ENCODE assay signal across 8 mouse cellular contexts in the genomic region with DNA sequence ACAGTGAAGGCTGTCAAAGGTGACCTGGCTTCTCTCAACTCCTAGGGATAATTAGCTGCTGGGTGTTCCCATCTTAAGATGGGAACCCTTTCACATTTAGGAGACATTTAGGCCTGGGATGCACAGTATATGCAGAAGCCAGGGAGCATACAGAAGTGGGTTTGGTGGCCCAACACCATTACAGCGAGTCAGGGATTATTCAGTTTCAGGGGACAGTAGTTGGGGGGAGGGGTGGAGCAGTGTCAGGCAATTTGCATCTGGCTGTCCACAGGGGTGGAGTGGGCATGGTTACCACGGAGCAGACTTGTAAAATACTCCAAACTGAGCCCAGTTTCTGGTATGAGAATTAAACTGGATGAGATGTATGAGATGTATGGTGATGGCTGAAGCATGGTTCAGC. TPM values are rescaled to one million over a fixed set of nuclear protein-coding genes. Genes with fewer than 3 reads are reported as not detected.
DNase-seq lines count a peak whose midpoint lies in the region; ATAC-seq and TF ChIP-seq lines count a peak whose summit lies in the region.

No protein-coding gene starts in this region.

- no peak for ATAC-seq in forebrain, embryonic 14.5 days
- ATAC-seq in liver, embryonic 13.5 days (ENCODE audit: low read depth), result no peak

- H3K27me3 ChIP-seq in heart, adult 2 months (ENCODE audit: control insufficient read depth, insufficient read depth, low read length), result no peaks in the 10 kb centered on the region
- H3K27me3 ChIP-seq in CH12.LX (replicated peaks), result no peaks in the 10 kb centered on the region
- no peaks in the 10 kb centered on the region for H3K27me3 ChIP-seq in forebrain, embryonic 14.5 days (replicated peaks; ENCODE audit: control insufficient read depth, insufficient read depth, low read length)
- no peaks in the 10 kb centered on the region for H3K27me3 ChIP-seq in liver, embryonic 13.5 days

- in situ Hi-C loops in CH12.LX (cut with MboI; ENCODE audit: low pct_ligation_motif_present, low pct_unique_long_range_greater_than_20kb, low sequenced_read_pairs), result no loop called here

- no peak overlapping the region for H3K4me3 ChIP-seq in heart, adult 2 months
- H3K4me3 ChIP-seq in CH12.LX (replicated peaks in 1 of 3; ENCODE audit: low read depth in 2 of 3, low read length in 2 of 3, poor library complexity in 1 of 3), result no peak overlapping the region
- H3K4me3 ChIP-seq in forebrain, embryonic 14.5 days (ENCODE audit: low read depth, low read length), result no peak overlapping the region
- peak overlapping the region; percentile 86; the same call in 1 of the 2 replicates for H3K4me3 ChIP-seq in liver, embryonic 13.5 days (replicated peaks)

- WGBS in heart, adult 2 months, result 63% methylated on average over 2 of the region's 2 CpGs
- 65% methylated on average over 2 of the region's 2 CpGs for WGBS in forebrain, embryonic 14.5 days
- 65% methylated on average over 2 of the region's 2 CpGs for WGBS in liver, embryonic 13.5 days (ENCODE audit: insufficient replicate concordance)

- intact Hi-C loops in heart, adult 2 months (cut with DNase I), result no loop called here

- no peak for DNase-seq in heart, adult 2 months
- DNase-seq in heart, adult 8-10 months (ENCODE audit: low spot score), result no peak
- no peak for DNase-seq in CH12.LX (ENCODE audit: extremely low read depth)
- no peak for DNase-seq in forebrain, embryonic 14.5 days (ENCODE audit: low spot score)
- no peak for DNase-seq in liver, embryonic 13.5 days
- DNase-seq in adrenal gland, postnatal 4 days (ENCODE audit: low spot score in 2 of 2), result no peak
- DNase-seq in frontal cortex, postnatal 36 days (ENCODE audit: low spot score in 2 of 2), result no peak
- no peak for DNase-seq in right cerebral cortex, postnatal 14 days

- dilution Hi-C loops in CH12.LX (cut with MboI; ENCODE audit: extremely low pct_ligation_motif_present, extremely low pct_unique_long_range_greater_than_20kb, low sequenced_read_pairs), result no loop called here

- H3K79me2 ChIP-seq in heart, adult 2 months (replicated peaks; ENCODE audit: control insufficient read depth, insufficient read depth, low read length), result no peaks in the 10 kb centered on the region
- no peaks in the 10 kb centered on the region for H3K79me2 ChIP-seq in CH12.LX (replicated peaks; ENCODE audit: control insufficient read depth, extremely low read depth, insufficient read depth, poor library complexity, severe bottlenecking)

- TF ChIP-seq POLR2A in heart, adult 2 months (IDR thresholded peaks at IDR 0.05; ENCODE audit: insufficient read depth, low read depth, low read length), result no peak
- no peak for TF ChIP-seq POLR2A in CH12.LX (IDR thresholded peaks at IDR 0.05; ENCODE audit: low read depth, low read length)

- no peak overlapping the region for H3K4me2 ChIP-seq in CH12.LX (ENCODE audit: insufficient read depth, low read depth, poor library complexity, severe bottlenecking)
- peak overlapping the region; percentile 87 for H3K4me2 ChIP-seq in forebrain, embryonic 14.5 days (ENCODE audit: low read length)
- H3K4me2 ChIP-seq in liver, embryonic 13.5 days, result peak overlapping the region; percentile 98

- no peak for TF ChIP-seq EP300 in heart, adult 2 months (IDR thresholded peaks at IDR 0.05; ENCODE audit: insufficient read depth, low read depth, low read length)
- no peak for TF ChIP-seq EP300 in CH12.LX (IDR thresholded peaks at IDR 0.05; ENCODE audit: low read length)

- no peak for TF ChIP-seq RAD21 in CH12.LX (IDR thresholded peaks at IDR 0.05; ENCODE audit: low read depth, low read length)

- H3K36me3 ChIP-seq in heart, adult 2 months (ENCODE audit: control insufficient read depth, insufficient read depth, low read length), result no peaks in the 10 kb centered on the region
- H3K36me3 ChIP-seq in CH12.LX (replicated peaks in 1 of 2; ENCODE audit: control insufficient read depth in 1 of 2, insufficient read depth in 1 of 2, low read length in 1 of 2), result peaks cover 71 to 80% of the 10 kb centered on the region in 2 experiments
- H3K36me3 ChIP-seq in forebrain, embryonic 14.5 days (ENCODE audit: control insufficient read depth, insufficient read depth, low read length), result peaks cover 67% of the 10 kb centered on the region
- H3K36me3 ChIP-seq in liver, embryonic 13.5 days, result peaks cover 73% of the 10 kb centered on the region

- H3K9me3 ChIP-seq in CH12.LX (replicated peaks; ENCODE audit: low read length), result no peaks in the 10 kb centered on the region
- no peaks in the 10 kb centered on the region for H3K9me3 ChIP-seq in forebrain, embryonic 14.5 days (replicated peaks; ENCODE audit: control insufficient read depth, low read length)
- no peaks in the 10 kb centered on the region for H3K9me3 ChIP-seq in liver, embryonic 13.5 days (replicated peaks)

- no peak overlapping the region for H3K9ac ChIP-seq in heart, adult 2 months (ENCODE audit: low read depth, low read length)
- H3K9ac ChIP-seq in CH12.LX (ENCODE audit: insufficient read depth, low read depth), result no peak overlapping the region
- H3K9ac ChIP-seq in forebrain, embryonic 14.5 days (ENCODE audit: low read length), result no peak overlapping the region
- peak overlapping the region; percentile 51 for H3K9ac ChIP-seq in liver, embryonic 13.5 days

- peaks cover 8% of the 10 kb centered on the region for H3K4me1 ChIP-seq in heart, adult 2 months (ENCODE audit: control insufficient read depth, insufficient read depth, low read length)
- peaks cover 17 to 26% of the 10 kb centered on the region in 2 experiments for H3K4me1 ChIP-seq in CH12.LX (ENCODE audit: control insufficient read depth in 1 of 2, insufficient read depth in 2 of 2)
- H3K4me1 ChIP-seq in forebrain, embryonic 14.5 days (ENCODE audit: control insufficient read depth, insufficient read depth, low read length), result peaks cover 5% of the 10 kb centered on the region; the same call in 1 of the 2 replicates
- peaks cover 29% of the 10 kb centered on the region for H3K4me1 ChIP-seq in liver, embryonic 13.5 days (replicated peaks)

- peak overlapping the region; percentile 94; the same call in 1 of the 2 replicates for H3K27ac ChIP-seq in heart, adult 2 months
- H3K27ac ChIP-seq in CH12.LX (ENCODE audit: insufficient read depth, low read depth), result peak overlapping the region; percentile 24; the same call in 1 of the 2 replicates
- H3K27ac ChIP-seq in forebrain, embryonic 14.5 days (ENCODE audit: low read depth, low read length), result no peak overlapping the region
- peak overlapping the region; percentile 65 for H3K27ac ChIP-seq in liver, embryonic 13.5 days

- TF ChIP-seq CTCF in heart, adult 2 months (IDR thresholded peaks at IDR 0.05), result no peak
- no peak for TF ChIP-seq CTCF in CH12.LX (conservative IDR thresholded peaks at IDR 0.05 in 1 of 2, IDR thresholded peaks at IDR 0.05 in 1 of 2; ENCODE audit: low read depth in 2 of 2, low read length in 2 of 2)

TF ChIP-seq in CH12.LX, 34 proteins besides CTCF, POLR2A, EP300 and RAD21:
- TF ChIP-seq CHD1 (IDR thresholded peaks at IDR 0.05; ENCODE audit: low read depth, low read length) (no peak), JUN (IDR thresholded peaks at IDR 0.05; ENCODE audit: insufficient read depth, low read depth, low read length) (no peak), MEF2A (IDR thresholded peaks at IDR 0.05; ENCODE audit: borderline replicate concordance, low read depth, low read length) (no peak), ZKSCAN1 (IDR thresholded peaks at IDR 0.05; ENCODE audit: borderline replicate concordance, low read depth, low read length) (no peak), SIN3A (IDR thresholded peaks at IDR 0.05; ENCODE audit: low read length) (no peak), USF2 (conservative IDR thresholded peaks at IDR 0.05; ENCODE audit: low read depth, low read length) (no peak), CHD2 (IDR thresholded peaks at IDR 0.05; ENCODE audit: low read length) (no peak), USF1 (IDR thresholded peaks at IDR 0.05; ENCODE audit: low read depth, low read length) (no peak), ZMIZ1 (IDR thresholded peaks at IDR 0.05; ENCODE audit: low read depth, low read length) (no peak), IRF4 (IDR thresholded peaks at IDR 0.05; ENCODE audit: low read depth, low read length) (no peak), TCF12 (IDR thresholded peaks at IDR 0.05; ENCODE audit: low read depth, low read length) (no peak), E2F4 (IDR thresholded peaks at IDR 0.05; ENCODE audit: insufficient replicate concordance, low read depth, low read length) (no peak), GABPA (IDR thresholded peaks at IDR 0.05; ENCODE audit: insufficient replicate concordance, low read depth, low read length) (no peak), NELFE (IDR thresholded peaks at IDR 0.05; ENCODE audit: low read depth, low read length) (no peak), ZC3H11A (IDR thresholded peaks at IDR 0.05; ENCODE audit: low read depth, low read length) (no peak), MYC (IDR thresholded peaks at IDR 0.05; ENCODE audit: low read depth, low read length) (no peak), MXI1 (IDR thresholded peaks at IDR 0.05; ENCODE audit: low read depth, low read length) (no peak), UBTF (IDR thresholded peaks at IDR 0.05; ENCODE audit: low read depth, low read length) (no peak), NRF1 (IDR thresholded peaks at IDR 0.05; ENCODE audit: low read depth, low read length) (no peak), SMC3 (IDR thresholded peaks at IDR 0.05; ENCODE audit: low read depth, low read length) (no peak)

RNA-seq across cellular contexts. Expression of a gene that starts 0.9 kb away (rescaled TPM):
- 100 to 1,000 TPM; 552 to 639 TPM for total RNA-seq in heart, adult 2 months (2021)
- 393 and 410 TPM in 2 replicates for polyA plus RNA-seq in heart, adult 2 months (2012; rRNA removed)
- 100 to 1,000 TPM; 676 to 739 (median 714) TPM for total RNA-seq in heart, adult 8-10 months (2022)
- total RNA-seq in CH12.LX (2012; rRNA removed) (43.9 and 45.7 TPM in 2 replicates), CH12.LX (2014; rRNA removed) (34.3 and 51.0 TPM in 2 replicates)
- polyA plus RNA-seq in CH12.LX (2012; ENCODE audit: insufficient read length, low read depth), result 29.9 and 34.3 TPM in 2 replicates
- polyA plus RNA-seq in forebrain, embryonic 14.5 days (2014; fragmentation: Nextera tagmentation; extraction: Ambion mirVana), result 25.0 and 33.0 TPM in 2 replicates
- 17.5 and 18.6 TPM in 2 replicates for polyA plus RNA-seq in liver, embryonic 13.5 days (2015; fragmentation: Nextera tagmentation; extraction: Ambion mirVana)
- 100 to 1,000 TPM; 150 to 164 TPM for total RNA-seq in adrenal gland, postnatal 4 days (2021)

RNA-seq across cellular contexts. Expression of a gene that starts 14.5 kb away (rescaled TPM):
- 10 to 100 TPM; 10.0 to 10.8 TPM for total RNA-seq in heart, adult 2 months (2021)
- 7.8 and 10.5 TPM in 2 replicates for polyA plus RNA-seq in heart, adult 2 months (2012; rRNA removed)
- total RNA-seq in heart, adult 8-10 months (2022), result 10 to 100 TPM; 11.1 to 12.3 (median 11.6) TPM
- total RNA-seq in CH12.LX (2012; rRNA removed) (43.0 and 55.5 TPM in 2 replicates), CH12.LX (2014; rRNA removed) (48.6 and 49.9 TPM in 2 replicates)
- polyA plus RNA-seq in CH12.LX (2012; ENCODE audit: insufficient read length, low read depth), result 41.2 and 42.9 TPM in 2 replicates
- 16.4 and 17.8 TPM in 2 replicates for polyA plus RNA-seq in forebrain, embryonic 14.5 days (2014; fragmentation: Nextera tagmentation; extraction: Ambion mirVana)
- polyA plus RNA-seq in liver, embryonic 13.5 days (2015; fragmentation: Nextera tagmentation; extraction: Ambion mirVana), result 16.6 and 18.9 TPM in 2 replicates
- 10 to 100 TPM; 17.8 to 18.5 TPM for total RNA-seq in adrenal gland, postnatal 4 days (2021)
